Mouse (Mus musculus) myocyte (in vitro differentiated cells): ENCODE results near the gene Alg12. TPM values are rescaled to one million over a fixed set of nuclear protein-coding genes. Genes with fewer than 3 reads are reported as not detected.
"Not testable (repeated sequence)": the region's sequence is repeated elsewhere in the genome, so short reads cannot be mapped to it uniquely, and the experiment has no call there.

ENCODE experiments used
- H3K27me3 ChIP-seq: one replicate; pipeline ENCODE4 v1.6.1; 2011; ENCODE audit not compliant: control insufficient read depth, insufficient read depth, insufficient read length
- H3K36me3 ChIP-seq: one replicate; pipeline ENCODE4 v1.6.1; 2011; ENCODE audit not compliant: control insufficient read depth, insufficient read depth
- H3K4me2 ChIP-seq: one replicate; pipeline ENCODE4 v1.6.1; 2011; ENCODE audit warnings: low read depth, control low read depth
- H3K4me3 ChIP-seq: one replicate; pipeline ENCODE4 v1.5.1; 2011; ENCODE audit warnings: mild to moderate bottlenecking, control low read depth, moderate library complexity
- H3K79me2 ChIP-seq: one replicate; pipeline ENCODE4 v1.6.1; 2011; ENCODE audit not compliant: control insufficient read depth, insufficient read depth
- H3ac ChIP-seq: one replicate; pipeline ENCODE4 v1.6.1; 2011; ENCODE audit not compliant: control insufficient read depth, insufficient read length
- CEBPB ChIP-seq: IDR thresholded peaks from 2 replicates; pipeline ENCODE4 v1.6.1; 2011; ENCODE audit warnings: mild to moderate bottlenecking, moderate library complexity; ENCODE audit not compliant: poor library complexity, insufficient read depth, severe bottlenecking
- E2F4 ChIP-seq: IDR thresholded peaks from one replicate; pipeline ENCODE4 v1.6.1; 2011; ENCODE audit warnings: mild to moderate bottlenecking, control low read depth, moderate library complexity; ENCODE audit not compliant: insufficient read depth
- MAX ChIP-seq: IDR thresholded peaks from one replicate; pipeline ENCODE4 v1.6.1; 2011; ENCODE audit warnings: low read depth, mild to moderate bottlenecking, control low read depth
- MYOD1 ChIP-seq, 3 experiments: IDR thresholded peaks; one replicate each; pipeline ENCODE4 v1.6.1; 2011; ENCODE audit warnings: control low read depth in 2 of 3, low read depth in 2 of 3, mild to moderate bottlenecking in 2 of 3, moderate library complexity in 1 of 3; ENCODE audit not compliant: insufficient read length in 2 of 3, control insufficient read depth in 1 of 3
- MYOG ChIP-seq, 3 experiments: IDR thresholded peaks; one replicate each; pipeline ENCODE4 v1.6.1; 2011; ENCODE audit warnings: control low read depth in 2 of 3, low read depth in 2 of 3, mild to moderate bottlenecking in 2 of 3; ENCODE audit not compliant: insufficient read length in 2 of 3, control insufficient read depth in 1 of 3, insufficient read depth in 1 of 3
- POLR2A ChIP-seq: IDR thresholded peaks from one replicate; pipeline ENCODE4 v1.6.1; 2011; ENCODE audit warnings: low read depth, mild to moderate bottlenecking, control low read depth, moderate library complexity; ENCODE audit not compliant: insufficient read length
- POLR2AphosphoS2 ChIP-seq: IDR thresholded peaks from one replicate; pipeline ENCODE4 v1.6.1; 2011; ENCODE audit warnings: low read depth, control low read depth; ENCODE audit not compliant: insufficient read length
- REST ChIP-seq: IDR thresholded peaks from one replicate; pipeline ENCODE4 v1.6.1; 2011; ENCODE audit warnings: mild to moderate bottlenecking, control low read depth, moderate library complexity; ENCODE audit not compliant: insufficient read depth, insufficient read length
- SRF ChIP-seq: IDR thresholded peaks from one replicate; pipeline ENCODE4 v1.6.1; 2011; ENCODE audit warnings: low read depth; ENCODE audit not compliant: control insufficient read depth, insufficient read length
- TCF12 ChIP-seq: IDR thresholded peaks from one replicate; pipeline ENCODE4 v1.6.1; 2011; ENCODE audit warnings: mild to moderate bottlenecking, control low read depth; ENCODE audit not compliant: poor library complexity, insufficient read depth, severe bottlenecking
- TCF3 ChIP-seq: IDR thresholded peaks from one replicate; pipeline ENCODE4 v1.6.1; 2011; ENCODE audit warnings: low read depth, control low read depth; ENCODE audit not compliant: insufficient read length
- USF1 ChIP-seq: IDR thresholded peaks from one replicate; pipeline ENCODE4 v1.6.1; 2011; ENCODE audit warnings: low read depth, mild to moderate bottlenecking, control low read depth, moderate library complexity
- polyA plus RNA-seq: library from polyadenylated mRNA; unstranded; fragments of >200 nt; fragmentation: generic; extraction: Trizol; gene quantifications from one replicate; pipeline ENCODE4 v1.2.1, GENCODE M21; 2012; ENCODE audit warnings: missing spikeins

The Alg12 gene
- polyA plus RNA-seq, 1 experiment: 15.0 TPM

DNA sequence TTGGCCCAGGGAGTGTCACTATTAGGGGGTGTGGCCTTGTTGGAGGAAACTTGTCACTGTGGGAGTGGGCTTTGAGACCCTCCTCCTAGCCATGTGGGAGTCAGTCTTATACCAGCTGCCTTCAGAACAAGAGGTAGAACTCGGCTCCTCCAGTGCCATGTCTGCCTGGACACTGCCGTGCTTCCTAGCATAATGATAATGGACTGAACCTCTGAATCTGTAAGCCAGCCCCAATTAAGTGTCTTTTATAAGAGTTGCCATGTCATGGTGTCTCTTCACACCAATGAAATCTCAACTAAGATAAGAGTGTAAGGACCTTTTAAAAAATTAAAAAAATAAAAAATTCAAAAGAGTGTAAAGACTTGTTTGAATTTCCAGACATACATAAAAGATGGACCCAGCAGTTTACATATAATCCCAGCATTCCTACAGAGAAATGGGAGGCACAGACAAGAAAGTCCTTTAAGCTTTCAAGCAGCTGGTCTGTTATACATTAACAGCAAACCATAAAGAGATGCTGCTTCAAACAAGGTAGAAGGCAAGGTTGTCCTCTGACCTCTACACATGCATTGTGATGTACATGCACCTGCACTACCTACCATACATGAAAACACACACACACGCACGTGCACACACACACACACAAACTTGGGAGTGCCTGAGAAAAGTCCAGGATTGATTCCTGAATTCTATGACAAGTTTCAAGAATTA is 26.8 kb downstream of the Alg12 start:
- no peak for TF ChIP-seq CEBPB
- no peak for TF ChIP-seq POLR2A
- no peak for TF ChIP-seq TCF3
- no peak for TF ChIP-seq USF1
- no peak for TF ChIP-seq MYOD1 (IDR thresholded peaks at IDR 0.05; ENCODE audit: control insufficient read depth in 1 of 3, insufficient read length in 2 of 3, low read depth in 2 of 3)
- no peak for TF ChIP-seq POLR2AphosphoS2
- no peak for TF ChIP-seq E2F4
- TF ChIP-seq MYOG (IDR thresholded peaks at IDR 0.05; ENCODE audit: control insufficient read depth in 1 of 3, insufficient read depth in 1 of 3, insufficient read length in 2 of 3, low read depth in 2 of 3): no peak
- no peak for TF ChIP-seq TCF12
- no peak for TF ChIP-seq SRF
- TF ChIP-seq REST: no peak
- TF ChIP-seq MAX: no peak
- H3K79me2 ChIP-seq: no peaks in the 10 kb centered on the region
- H3K36me3 ChIP-seq: no peaks in the 10 kb centered on the region

DNA sequence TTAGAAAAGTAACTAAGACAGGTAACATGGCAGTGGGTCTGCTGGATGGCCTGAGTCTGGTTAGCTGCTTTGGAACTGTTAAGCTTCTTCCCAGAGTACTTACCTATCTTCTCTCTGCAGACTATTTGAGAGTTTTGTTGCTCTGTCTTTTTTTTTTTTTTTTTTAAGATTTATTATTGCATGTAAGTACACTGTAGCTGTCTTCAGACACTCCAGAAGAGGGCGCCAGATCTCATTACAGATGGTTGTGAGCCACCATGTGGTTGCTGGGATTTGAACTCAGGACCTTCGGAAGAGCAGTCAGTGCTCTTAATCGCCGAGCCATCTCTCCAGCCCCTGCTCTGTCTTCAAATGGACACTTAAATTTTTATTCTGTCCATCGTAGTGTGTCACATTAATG is 44.5 kb downstream of the Alg12 start:
- Histone ChIP-seq H3K36me3 (peaks cover 50% of the 10 kb centered on the region), H3K79me2 (peaks cover 16% of the 10 kb centered on the region)
- not testable (repeated sequence) for H3K27me3 ChIP-seq, H3K4me3 ChIP-seq, H3ac ChIP-seq, H3K4me2 ChIP-seq

More for the DNA sequence above, 26.8 kb downstream of the Alg12 start:
- H3ac ChIP-seq: no peak overlapping the region
- H3K4me3 ChIP-seq: no peak overlapping the region
- no peak overlapping the region for H3K4me2 ChIP-seq
- peaks cover 4% of the 10 kb centered on the region for H3K27me3 ChIP-seq

DNA sequence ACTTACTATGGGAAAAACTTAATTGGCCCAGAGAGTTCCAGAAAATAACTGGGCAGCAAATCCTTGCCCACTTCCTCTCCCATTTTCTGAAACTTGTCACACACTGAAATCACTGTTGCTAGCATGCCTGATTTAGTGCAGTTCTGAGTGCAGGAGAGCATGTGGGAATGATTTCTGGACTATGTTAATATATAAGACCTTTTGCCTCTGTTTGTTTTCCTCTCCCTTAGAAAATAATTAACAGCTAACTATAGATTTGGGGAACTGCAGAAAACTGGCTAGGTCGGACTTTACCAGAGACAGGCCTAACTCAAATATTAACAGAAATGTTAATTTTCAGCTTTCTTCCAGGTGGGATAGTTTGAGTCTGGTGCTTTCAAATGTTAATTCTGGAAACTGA is 50.6 kb downstream of the Alg12 start:
- H3K36me3 ChIP-seq: peaks cover 34% of the 10 kb centered on the region
- no peak overlapping the region for H3K4me3 ChIP-seq
- TF ChIP-seq MYOD1 (IDR thresholded peaks at IDR 0.05; ENCODE audit: control insufficient read depth in 1 of 3, insufficient read length in 2 of 3, low read depth in 2 of 3) (no peak), USF1 (no peak), CEBPB (no peak), POLR2A (no peak), MYOG (IDR thresholded peaks at IDR 0.05; ENCODE audit: control insufficient read depth in 1 of 3, insufficient read depth in 1 of 3, insufficient read length in 2 of 3, low read depth in 2 of 3) (no peak), TCF12 (no peak), POLR2AphosphoS2 (no peak)

DNA sequence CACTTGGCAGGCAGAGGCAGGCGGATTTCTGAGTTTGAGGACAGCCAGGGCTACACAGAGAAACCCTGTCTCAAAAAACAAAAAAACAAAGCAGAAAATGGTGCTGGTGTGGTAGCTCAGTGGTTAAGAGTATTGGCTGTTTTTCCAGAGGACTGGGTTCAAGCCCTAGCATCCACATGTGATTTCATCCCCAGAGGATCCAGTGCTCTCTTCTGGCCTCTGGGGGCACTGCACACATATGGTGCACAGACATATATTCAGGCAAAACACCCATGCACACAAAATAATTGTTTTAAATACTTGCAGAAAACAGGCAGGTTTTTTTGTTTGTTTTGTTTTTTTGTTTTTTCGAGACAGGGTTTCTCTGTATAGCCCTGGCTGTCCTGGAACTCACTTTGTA is 53.0 kb downstream of the Alg12 start:
- Histone ChIP-seq H3K36me3 (peaks cover 17% of the 10 kb centered on the region), H3K79me2 (peaks cover 27% of the 10 kb centered on the region)
- not testable (repeated sequence) for H3K27me3 ChIP-seq, H3K4me3 ChIP-seq, H3ac ChIP-seq, H3K4me2 ChIP-seq

More for the DNA sequence above, 50.6 kb downstream of the Alg12 start:
- peaks cover 16% of the 10 kb centered on the region for H3K79me2 ChIP-seq
- H3K27me3 ChIP-seq: no peaks in the 10 kb centered on the region
- no peak overlapping the region for H3K4me2 ChIP-seq
- no peak overlapping the region for H3ac ChIP-seq

DNA sequence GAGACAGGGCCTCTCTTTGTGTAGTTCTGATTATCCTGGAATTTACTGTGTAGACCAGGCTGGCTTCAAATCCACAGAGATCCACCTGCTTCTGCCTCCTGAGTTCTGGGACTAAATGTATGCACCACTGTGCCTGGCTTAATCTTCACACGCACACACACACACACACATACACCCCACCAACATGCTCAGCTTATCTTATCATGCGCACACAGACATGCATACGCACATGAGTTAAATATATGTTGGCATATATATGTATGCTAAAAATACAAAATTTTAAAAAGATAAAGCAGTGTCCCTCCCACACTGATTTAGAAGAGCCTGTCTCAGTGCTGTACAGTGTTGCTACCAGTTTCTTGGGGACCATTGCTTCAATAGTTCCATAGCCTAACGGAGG is 57.6 kb downstream of the Alg12 start:
- Histone ChIP-seq H3K27me3 (no peaks in the 10 kb centered on the region), H3K36me3 (peaks cover 20% of the 10 kb centered on the region), H3K4me2 (no peak overlapping the region), H3ac (no peak overlapping the region), H3K79me2 (peaks cover 55% of the 10 kb centered on the region), H3K4me3 (no peak overlapping the region)
- TF ChIP-seq TCF3: no peak
- no peak for TF ChIP-seq E2F4
- no peak for TF ChIP-seq USF1
- no peak for TF ChIP-seq REST
- TF ChIP-seq TCF12: no peak

DNA sequence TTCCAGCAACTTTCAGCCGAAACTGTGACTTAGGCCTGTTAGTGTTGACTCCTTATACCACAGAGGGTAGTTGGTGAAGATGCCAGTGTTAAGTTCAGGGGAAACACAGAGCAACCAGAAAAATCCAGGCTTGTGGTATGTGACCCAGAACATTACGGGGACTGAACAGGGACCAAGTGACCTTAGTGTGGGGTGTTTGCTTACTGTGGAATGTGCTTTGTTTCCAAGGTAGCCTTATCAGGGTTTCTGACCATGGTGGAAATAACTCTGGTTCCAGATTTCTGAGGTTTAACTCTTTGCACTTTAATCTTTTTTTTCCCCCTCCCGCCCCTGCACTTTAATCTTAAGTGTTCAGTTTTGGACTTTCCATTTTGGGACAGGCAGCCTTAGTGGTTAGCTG is 61.1 kb downstream of the Alg12 start:
- Histone ChIP-seq H3K79me2 (peaks cover 78% of the 10 kb centered on the region), H3K36me3 (peaks cover 20% of the 10 kb centered on the region), H3K4me3 (no peak overlapping the region), H3K27me3 (no peaks in the 10 kb centered on the region), H3ac (no peak overlapping the region), H3K4me2 (peak overlapping the region; percentile 20)
- TF ChIP-seq REST: no peak
- TF ChIP-seq MYOG (IDR thresholded peaks at IDR 0.05; ENCODE audit: control insufficient read depth in 1 of 3, insufficient read depth in 1 of 3, insufficient read length in 2 of 3, low read depth in 2 of 3): no peak
- no peak for TF ChIP-seq MYOD1 (IDR thresholded peaks at IDR 0.05; ENCODE audit: control insufficient read depth in 1 of 3, insufficient read length in 2 of 3, low read depth in 2 of 3)
- TF ChIP-seq SRF: no peak
- TF ChIP-seq TCF3: no peak
- TF ChIP-seq E2F4: no peak
- no peak for TF ChIP-seq MAX
- no peak for TF ChIP-seq POLR2AphosphoS2
- no peak for TF ChIP-seq POLR2A
- no peak for TF ChIP-seq TCF12
- TF ChIP-seq USF1: no peak
- TF ChIP-seq CEBPB: no peak
